Mouse (Mus musculus) ES-Bruce4 (cell line): Measurements from ENCODE around the gene Rragd. TPM values are rescaled to one million over a fixed set of nuclear protein-coding genes. Genes with fewer than 3 reads are reported as not detected.

Experiments
- H3K27ac ChIP-seq: 2 replicates; pipeline ENCODE4 v1.5.1; 2012; ENCODE audit warnings: low read length, inconsistent platforms; ENCODE audit not compliant: insufficient read depth
- H3K27me3 ChIP-seq: 2 replicates; pipeline ENCODE4 v1.6.1; 2012; ENCODE audit warnings: mild to moderate bottlenecking, low read length, inconsistent platforms; ENCODE audit not compliant: control insufficient read depth, poor library complexity, insufficient read depth, severe bottlenecking
- H3K36me3 ChIP-seq: 2 replicates; pipeline ENCODE4 v1.6.1; 2012; ENCODE audit warnings: inconsistent platforms, mild to moderate bottlenecking, low read length, moderate library complexity; ENCODE audit not compliant: control insufficient read depth, poor library complexity, insufficient read depth, severe bottlenecking
- H3K4me1 ChIP-seq: one replicate; pipeline ENCODE4 v1.8.1; 2011; ENCODE audit warnings: low read length; ENCODE audit not compliant: control insufficient read depth, insufficient read depth
- H3K4me3 ChIP-seq: 2 replicates; pipeline ENCODE4 v1.5.1; 2011; ENCODE audit warnings: low read depth, mild to moderate bottlenecking, low read length
- H3K9ac ChIP-seq: 2 replicates; pipeline ENCODE4 v1.6.1; 2012; ENCODE audit warnings: low read depth, mild to moderate bottlenecking, inconsistent platforms; ENCODE audit not compliant: poor library complexity, severe bottlenecking
- H3K9me3 ChIP-seq: replicated peaks from 2 replicates; pipeline ENCODE4 v1.6.1; 2012; ENCODE audit warnings: mild to moderate bottlenecking, low read length, inconsistent platforms; ENCODE audit not compliant: control insufficient read depth, poor library complexity, insufficient read depth, severe bottlenecking
- CTCF ChIP-seq: IDR thresholded peaks from one replicate; pipeline ENCODE4 v1.8.1; 2011; ENCODE audit warnings: low read depth, low read length
- EP300 ChIP-seq: IDR thresholded peaks from 2 replicates; pipeline ENCODE4 v1.6.1; 2011; ENCODE audit warnings: low read depth, low read length; ENCODE audit not compliant: insufficient read depth
- POLR2A ChIP-seq: IDR thresholded peaks from one replicate; pipeline ENCODE4 v1.8.1; 2011; ENCODE audit warnings: low read length; ENCODE audit not compliant: insufficient read depth
- polyA plus RNA-seq: library from polyadenylated mRNA; stranded (reverse); fragments of >200 nt; gene quantifications from 2 replicates; pipeline ENCODE4 v1.2.4, GENCODE M21; 2011; ENCODE audit warnings: low read depth; ENCODE audit not compliant: missing spikeins, insufficient read depth, insufficient read length

Rragd gene
- polyA plus RNA-seq, 1 experiment: 27.2 TPM

DNA sequence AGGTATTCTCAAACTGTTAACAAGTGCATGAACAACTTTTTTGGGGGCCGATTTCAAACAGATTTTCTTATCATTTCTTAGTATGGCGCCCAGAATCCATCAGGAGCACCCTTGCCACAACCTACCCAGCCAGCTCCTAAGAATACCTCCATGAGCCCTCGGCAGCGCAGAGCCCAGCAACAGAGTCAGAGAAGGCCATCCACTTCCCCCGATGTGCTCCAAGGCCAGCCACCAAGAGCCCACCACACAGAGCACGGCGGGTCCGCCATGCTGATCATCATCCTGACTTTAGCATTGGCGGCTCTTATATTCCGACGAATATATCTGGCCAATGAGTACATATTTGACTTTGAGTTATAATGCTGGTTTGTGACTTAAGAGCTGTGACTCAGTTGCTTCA lies 66.8 kb downstream of the Rragd start:
- H3K9me3 ChIP-seq: no peaks in the 10 kb centered on the region
- no peaks in the 10 kb centered on the region for H3K27me3 ChIP-seq
- H3K36me3 ChIP-seq: peaks cover 8% of the 10 kb centered on the region
- TF ChIP-seq POLR2A (no peak), CTCF (no peak), EP300 (no peak)
- H3K27ac ChIP-seq: no peak overlapping the region
- H3K9ac ChIP-seq: no peak overlapping the region
- no peaks in the 10 kb centered on the region for H3K4me1 ChIP-seq
- no peak overlapping the region for H3K4me3 ChIP-seq

- Histone ChIP-seq H3K36me3 (no peaks in the 10 kb centered on the region), H3K9ac (no peak overlapping the region)
- TF ChIP-seq EP300 (no peak), POLR2A (no peak), CTCF (no peak)
These were observed 69.2 kb downstream of the Rragd start for GRCm38 (mm10) chr4:33052055-33052454.

GRCm38 (mm10) chr4:33052650-33053049 lies 69.8 kb downstream of the Rragd start:
- Histone ChIP-seq H3K9me3 (no peaks in the 10 kb centered on the region), H3K27ac (no peak overlapping the region), H3K9ac (no peak overlapping the region), H3K36me3 (no peaks in the 10 kb centered on the region), H3K4me1 (no peaks in the 10 kb centered on the region), H3K4me3 (no peak overlapping the region), H3K27me3 (no peaks in the 10 kb centered on the region)
- TF ChIP-seq CTCF (no peak), EP300 (no peak)

More at GRCm38 (mm10) chr4:33052055-33052454, 69.2 kb downstream of the Rragd start:
- Histone ChIP-seq H3K27ac (no peak overlapping the region), H3K27me3 (no peaks in the 10 kb centered on the region), H3K4me1 (no peaks in the 10 kb centered on the region), H3K9me3 (no peaks in the 10 kb centered on the region), H3K4me3 (no peak overlapping the region)

DNA sequence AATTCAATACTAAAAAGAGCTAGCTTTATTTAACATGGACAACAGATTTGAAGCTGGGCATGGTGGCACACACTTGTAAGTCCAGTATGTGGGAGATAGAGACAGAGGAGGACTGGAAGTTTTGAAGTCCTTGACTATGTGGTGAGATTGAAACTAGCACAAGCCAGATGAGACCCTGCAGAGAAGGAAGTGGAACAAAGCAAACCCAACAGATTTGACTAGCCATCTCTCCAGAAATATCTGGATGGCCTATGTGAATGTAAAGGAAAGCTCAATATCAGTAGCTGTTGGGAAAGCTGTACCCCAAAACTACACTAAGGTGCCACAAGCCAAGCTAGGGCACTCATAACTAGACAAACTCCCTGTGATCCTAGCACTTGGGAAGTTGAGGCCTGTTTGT lies 71.6 kb downstream of the Rragd start:
- H3K36me3 ChIP-seq: no peaks in the 10 kb centered on the region
- H3K9ac ChIP-seq: no peak overlapping the region
- no peaks in the 10 kb centered on the region for H3K9me3 ChIP-seq
- no peak overlapping the region for H3K27ac ChIP-seq
- H3K27me3 ChIP-seq: no peaks in the 10 kb centered on the region
- H3K4me3 ChIP-seq: no peak overlapping the region
- no peaks in the 10 kb centered on the region for H3K4me1 ChIP-seq
- TF ChIP-seq CTCF: no peak
- no peak for TF ChIP-seq EP300
- TF ChIP-seq POLR2A: no peak

DNA sequence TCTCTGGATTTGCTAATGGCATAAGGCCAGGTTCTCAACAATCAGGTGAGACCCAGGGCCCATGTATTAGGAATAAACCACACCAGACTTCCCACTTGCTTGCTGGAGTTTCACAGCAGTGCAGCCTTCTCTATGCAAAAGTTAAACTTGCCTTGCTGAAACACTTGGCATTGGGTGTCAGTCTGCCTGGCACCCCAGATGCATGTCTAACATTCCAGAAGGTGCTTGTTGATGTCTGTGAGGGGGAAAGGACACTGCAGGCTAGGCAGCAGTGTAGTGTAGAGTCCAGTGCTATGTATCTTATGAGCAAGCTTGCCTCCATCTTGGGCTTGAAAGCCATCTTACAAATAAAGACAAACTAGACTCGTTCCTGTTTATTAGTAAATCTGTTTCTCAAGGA lies 73.5 kb downstream of the Rragd start:
- TF ChIP-seq EP300: no peak
- TF ChIP-seq CTCF: no peak
- TF ChIP-seq POLR2A: no peak
- no peaks in the 10 kb centered on the region for H3K27me3 ChIP-seq
- no peaks in the 10 kb centered on the region for H3K9me3 ChIP-seq
- H3K4me3 ChIP-seq: no peak overlapping the region
- H3K27ac ChIP-seq: no peak overlapping the region
- H3K9ac ChIP-seq: no peak overlapping the region
- H3K4me1 ChIP-seq: no peaks in the 10 kb centered on the region
- H3K36me3 ChIP-seq: no peaks in the 10 kb centered on the region

GRCm38 (mm10) chr4:33057890-33058687 lies 75.3 kb downstream of the Rragd start:
- Histone ChIP-seq H3K27me3 (no peaks in the 10 kb centered on the region), H3K9ac (no peak overlapping the region), H3K27ac (no peak overlapping the region)

More at GRCm38 (mm10) chr4:33057890-33058687, 75.3 kb downstream of the Rragd start:
- Histone ChIP-seq H3K36me3 (no peaks in the 10 kb centered on the region), H3K4me1 (no peaks in the 10 kb centered on the region), H3K9me3 (no peaks in the 10 kb centered on the region), H3K4me3 (no peak overlapping the region)
- TF ChIP-seq EP300 (no peak), CTCF (no peak), POLR2A (no peak)
